Mouse (Mus musculus): Measurements from ENCODE around the gene Fem1b.
"Not testable (repeated sequence)": the region's sequence is repeated elsewhere in the genome, so short reads cannot be mapped to it uniquely, and the experiment has no call there.

Fem1b gene

DNA sequence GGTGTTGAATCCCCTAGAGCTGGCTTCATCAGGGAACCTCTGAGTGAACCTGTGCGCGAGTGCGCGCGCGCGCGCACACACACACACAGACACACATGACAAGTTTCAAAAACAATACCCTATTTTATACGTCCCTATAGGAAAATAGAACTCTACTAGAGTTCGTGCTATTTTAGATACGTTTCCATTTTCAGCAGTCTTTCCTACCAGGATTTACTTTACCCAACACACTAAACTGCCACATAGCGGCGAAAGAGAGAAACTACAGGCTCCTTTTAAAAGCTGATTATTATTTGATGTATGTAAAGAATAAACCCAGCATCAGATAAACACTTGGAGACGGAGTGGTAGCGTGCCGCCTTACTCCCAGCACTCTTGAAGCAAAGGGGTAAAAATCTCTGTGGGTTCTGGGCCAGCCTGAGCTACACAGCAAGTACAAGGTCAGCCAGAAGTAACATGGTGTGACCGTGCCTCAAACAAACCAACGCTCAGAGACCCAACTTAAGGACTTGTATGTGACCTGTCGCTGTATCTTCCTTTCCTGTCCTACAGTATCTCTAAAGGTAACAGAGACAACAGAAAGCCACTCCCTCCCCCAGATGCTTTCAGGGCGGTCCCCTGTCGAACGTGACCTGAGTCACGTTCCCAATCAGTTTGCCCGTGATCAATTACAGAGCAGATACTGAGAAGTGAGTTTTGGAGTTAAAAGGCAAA is 16.4 kb upstream of the Fem1b start:
- DNase-seq (ENCODE audit: low spot score): peak; percentile 75

DNA sequence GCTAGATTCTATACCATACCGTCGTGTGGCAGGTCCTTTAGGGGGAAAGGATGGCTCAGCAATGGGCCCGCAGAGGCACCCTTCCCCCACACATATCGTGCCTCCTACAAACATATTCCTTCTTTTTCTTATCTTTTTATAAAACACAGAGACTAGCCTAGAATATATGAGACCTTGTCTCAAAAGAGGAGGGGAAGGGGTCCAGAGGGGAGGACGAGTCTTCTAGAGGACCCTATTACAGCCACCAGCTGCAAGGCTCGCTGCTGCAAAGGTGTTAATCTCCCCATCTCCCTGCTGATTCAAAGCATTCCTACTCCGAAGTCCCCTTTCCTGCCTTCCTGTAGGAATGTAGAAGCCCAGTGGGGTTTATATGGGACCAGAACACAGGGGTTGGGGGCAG is 14.7 kb upstream of the Fem1b start:
- no peak for DNase-seq (ENCODE audit: low spot score)

DNA sequence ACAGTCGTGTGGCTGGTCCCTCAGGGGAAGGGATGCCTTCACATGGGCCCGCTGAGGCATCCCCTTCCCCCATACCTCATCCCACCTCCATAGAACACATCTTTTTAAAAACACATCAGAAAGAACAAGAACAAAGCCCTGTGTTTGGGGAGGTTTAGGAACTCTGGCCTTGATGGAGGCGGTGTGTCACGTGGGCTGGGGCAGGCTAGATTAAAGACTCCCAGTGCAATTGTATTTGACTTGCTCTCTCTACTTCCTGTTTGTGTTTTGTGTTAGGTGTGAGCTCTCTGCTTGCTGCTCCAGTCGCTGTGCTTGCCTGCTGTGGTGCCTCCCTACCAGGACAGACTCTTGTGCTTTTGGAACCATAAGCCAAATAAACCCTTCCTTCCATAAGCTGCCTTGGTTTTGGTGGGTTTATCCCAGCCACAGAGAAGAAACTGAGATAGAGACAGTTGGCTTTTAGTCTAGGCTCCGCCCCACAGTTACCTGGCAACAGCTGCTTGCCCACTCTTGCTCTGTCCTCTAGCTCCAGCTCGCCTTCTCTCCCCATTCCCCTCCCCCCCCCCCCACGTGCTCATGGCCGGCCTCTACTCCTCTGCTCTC is 14.2 kb upstream of the Fem1b start:
- peak; percentile 67 for DNase-seq (ENCODE audit: low spot score)

DNA sequence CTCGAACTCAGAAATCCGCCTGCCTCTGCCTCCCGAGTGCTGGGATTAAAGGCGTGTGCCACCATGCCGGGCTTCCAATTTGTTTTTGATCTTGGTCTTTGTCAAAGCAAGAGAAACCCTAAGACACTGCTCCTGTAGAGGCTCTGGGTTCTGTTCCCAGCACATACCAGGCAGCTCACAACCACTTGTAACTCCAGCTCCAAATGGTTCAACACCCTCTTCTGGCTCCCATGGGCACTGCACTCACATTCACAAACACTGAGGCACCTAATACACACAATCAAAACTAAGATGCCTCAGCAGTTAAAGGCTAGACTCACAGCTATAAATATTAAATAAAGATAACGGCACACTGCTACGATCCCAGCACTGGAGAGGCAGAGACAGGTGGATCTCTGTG is 10.1 kb upstream of the Fem1b start:
- DNase-seq (ENCODE audit: low spot score): no peak

DNA sequence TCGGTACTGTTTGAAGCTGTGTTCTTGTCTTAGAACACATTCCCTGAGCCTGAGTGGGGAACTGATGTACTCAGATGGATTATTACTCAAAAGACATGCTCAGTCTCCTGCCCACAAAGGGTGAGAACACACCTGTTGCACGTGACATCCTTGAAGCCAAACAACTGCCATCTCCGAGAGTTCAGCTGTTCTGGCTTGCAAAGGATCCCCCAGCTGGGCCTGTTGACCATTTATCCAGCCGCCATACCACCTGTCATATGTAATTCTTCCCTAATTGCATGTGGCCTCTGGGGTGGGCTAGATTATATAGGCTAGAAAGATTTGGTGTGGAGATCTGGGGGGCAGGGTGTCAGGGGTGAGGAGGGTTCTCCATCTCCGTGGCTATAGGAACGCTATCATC is 9.1 kb upstream of the Fem1b start:
- DNase-seq (ENCODE audit: low spot score): no peak

DNA sequence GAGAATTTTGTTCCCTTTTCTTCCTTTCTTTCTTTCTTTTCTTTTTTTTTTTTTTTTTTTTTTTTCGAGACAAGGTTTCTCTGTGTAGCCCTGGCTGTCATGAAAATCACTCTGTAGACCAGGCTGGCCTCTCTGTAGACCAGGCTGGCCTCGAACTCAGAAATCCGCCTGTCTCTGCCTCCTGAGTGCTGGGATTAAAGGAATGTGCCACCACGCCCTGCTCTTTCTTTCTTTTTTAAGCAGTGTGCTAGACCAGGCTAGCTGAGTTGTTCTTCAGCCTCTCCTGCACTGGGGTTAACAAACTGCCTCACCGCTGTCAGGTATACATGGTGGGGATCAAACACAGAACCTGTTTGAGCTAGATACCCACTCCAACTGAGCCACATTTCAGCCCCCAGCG is 8.2 kb upstream of the Fem1b start:
- DNase-seq (ENCODE audit: low spot score): not testable (repeated sequence)

DNA sequence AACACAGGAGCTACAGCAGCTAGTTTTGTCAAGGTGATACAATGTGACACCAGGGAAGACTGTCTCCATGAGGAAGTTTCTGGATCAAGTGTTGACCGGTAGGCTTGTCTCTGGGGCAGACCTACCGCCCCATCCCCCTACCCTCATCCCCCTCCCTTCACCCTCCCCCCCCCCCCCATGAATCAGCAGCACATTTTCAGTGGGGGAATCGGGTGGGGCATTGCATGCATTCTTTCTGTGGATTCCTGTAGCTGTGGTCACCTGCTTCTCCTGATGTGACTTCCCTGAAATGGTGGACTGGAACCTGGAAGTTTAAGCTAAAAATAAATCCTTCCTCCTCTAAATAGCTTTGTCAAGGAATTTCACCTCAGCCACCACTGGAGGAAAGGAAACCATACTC is 7.8 kb upstream of the Fem1b start:
- no peak for DNase-seq (ENCODE audit: low spot score)

DNA sequence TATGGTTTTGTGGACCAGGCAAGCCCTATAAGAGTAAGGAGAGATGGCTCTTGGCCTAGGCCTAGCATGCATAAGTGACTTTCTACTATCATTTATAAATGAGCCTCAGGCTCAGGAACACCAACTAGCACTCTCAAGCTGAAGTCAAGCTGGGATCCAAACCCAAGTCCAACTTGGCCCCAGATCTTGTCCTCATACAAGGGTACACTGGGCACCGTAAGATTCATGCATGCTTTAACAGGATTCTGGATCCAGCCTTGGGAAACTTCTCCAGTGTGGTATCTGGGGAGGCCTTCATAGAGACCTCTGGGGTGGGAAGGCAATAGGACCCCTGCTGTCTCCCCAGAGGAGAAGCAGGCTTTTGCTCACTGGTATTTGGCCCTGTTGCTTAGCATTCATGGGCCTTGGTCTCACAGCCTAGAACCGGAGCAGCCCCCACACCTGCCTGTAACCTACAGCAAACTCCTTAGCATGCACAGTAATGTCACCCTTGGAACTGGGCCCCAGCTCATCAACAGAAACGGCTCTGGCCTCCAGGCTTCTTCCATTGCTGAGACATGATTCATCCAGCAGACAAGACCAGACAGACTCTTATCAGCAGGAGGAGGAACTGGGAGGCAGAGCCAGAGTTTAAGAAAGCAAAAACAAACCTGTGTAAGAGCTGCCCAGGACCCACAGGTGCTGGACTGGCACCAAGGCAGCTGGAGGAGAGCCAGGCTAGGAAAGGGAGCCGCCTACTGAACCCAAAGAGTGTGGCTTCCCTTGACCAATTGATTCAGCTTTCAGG is 6.3 kb upstream of the Fem1b start:
- no peak for DNase-seq (ENCODE audit: low spot score)

DNA sequence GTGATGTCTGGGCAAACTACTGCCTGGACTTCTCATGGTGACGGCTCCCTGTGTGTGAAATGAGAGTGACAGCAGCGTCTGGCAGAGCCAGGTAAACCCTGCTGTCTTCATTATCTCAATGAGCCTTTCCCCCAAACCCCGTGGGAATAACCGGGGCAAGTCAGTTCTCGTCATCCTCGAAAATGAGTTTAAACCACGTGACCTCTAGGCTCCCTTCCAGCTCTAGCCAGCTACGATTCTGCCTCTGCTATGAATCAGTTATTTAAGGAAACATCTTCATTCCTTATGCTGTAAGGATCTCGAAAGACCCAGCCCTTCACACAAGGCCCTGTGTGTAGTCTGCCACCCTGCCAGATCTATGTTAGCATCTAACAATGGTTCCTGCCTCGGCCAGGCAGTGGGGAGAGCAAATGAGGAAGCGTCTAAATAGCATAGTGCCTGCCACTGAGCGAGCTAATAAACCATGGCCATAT is 5.4 kb upstream of the Fem1b start:
- no peak for DNase-seq (ENCODE audit: low spot score)

DNA sequence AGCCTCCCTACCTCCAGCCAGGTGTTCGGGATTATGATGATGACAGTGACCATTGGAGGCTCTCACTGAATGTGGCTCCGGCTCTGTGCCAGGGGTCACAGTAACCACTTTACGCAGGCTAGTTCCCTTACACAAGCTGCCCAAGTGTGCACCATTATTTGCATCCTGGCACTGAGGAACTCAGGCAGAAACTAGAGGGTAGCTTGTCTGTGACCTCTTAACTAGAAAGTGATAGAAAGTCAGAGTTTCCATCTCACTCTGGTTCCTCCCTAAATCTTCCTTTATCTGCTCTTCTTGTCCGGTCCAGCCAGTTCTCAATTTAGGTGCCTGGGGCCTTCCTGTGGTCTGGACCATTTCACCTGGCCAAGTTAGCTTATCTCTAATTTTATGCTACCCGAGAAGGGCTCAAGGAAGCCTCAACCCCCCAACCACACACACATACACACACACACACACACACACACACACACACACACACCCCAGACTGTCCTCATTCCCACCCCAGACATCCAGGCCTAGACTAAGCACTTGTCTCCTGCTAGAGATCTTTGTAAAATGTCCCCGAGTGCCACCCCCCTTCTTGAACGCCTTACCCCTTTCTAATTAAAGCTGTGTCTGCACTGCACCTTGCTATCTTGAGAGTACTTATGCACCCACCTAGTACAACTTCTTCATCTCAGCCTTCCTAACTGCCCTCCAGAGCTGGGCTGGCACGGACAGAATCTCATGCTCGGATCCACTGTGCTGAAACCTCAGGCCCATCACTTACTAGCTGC is 4.8 kb upstream of the Fem1b start:
- no peak for DNase-seq (ENCODE audit: low spot score)

DNA sequence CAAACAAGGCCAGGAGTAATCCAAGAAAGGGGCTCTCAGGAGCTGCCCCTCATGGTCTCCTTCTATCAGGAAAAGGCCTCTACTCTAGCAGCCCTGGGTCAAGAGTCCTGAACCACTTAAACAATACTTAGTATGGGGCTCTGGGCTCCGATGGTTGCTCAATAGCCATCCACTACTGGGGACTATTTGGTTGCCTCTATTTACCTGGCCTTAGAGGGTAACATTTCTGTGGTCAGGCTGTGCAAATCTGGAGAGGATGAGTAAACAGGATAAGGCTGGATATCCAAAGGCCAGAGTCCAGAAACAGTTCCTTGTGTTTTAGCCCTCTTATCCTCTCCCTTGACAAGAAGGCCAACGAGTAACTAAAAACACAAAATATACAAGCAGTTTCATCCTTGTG is 3.0 kb upstream of the Fem1b start:
- DNase-seq (ENCODE audit: low spot score): no peak

DNA sequence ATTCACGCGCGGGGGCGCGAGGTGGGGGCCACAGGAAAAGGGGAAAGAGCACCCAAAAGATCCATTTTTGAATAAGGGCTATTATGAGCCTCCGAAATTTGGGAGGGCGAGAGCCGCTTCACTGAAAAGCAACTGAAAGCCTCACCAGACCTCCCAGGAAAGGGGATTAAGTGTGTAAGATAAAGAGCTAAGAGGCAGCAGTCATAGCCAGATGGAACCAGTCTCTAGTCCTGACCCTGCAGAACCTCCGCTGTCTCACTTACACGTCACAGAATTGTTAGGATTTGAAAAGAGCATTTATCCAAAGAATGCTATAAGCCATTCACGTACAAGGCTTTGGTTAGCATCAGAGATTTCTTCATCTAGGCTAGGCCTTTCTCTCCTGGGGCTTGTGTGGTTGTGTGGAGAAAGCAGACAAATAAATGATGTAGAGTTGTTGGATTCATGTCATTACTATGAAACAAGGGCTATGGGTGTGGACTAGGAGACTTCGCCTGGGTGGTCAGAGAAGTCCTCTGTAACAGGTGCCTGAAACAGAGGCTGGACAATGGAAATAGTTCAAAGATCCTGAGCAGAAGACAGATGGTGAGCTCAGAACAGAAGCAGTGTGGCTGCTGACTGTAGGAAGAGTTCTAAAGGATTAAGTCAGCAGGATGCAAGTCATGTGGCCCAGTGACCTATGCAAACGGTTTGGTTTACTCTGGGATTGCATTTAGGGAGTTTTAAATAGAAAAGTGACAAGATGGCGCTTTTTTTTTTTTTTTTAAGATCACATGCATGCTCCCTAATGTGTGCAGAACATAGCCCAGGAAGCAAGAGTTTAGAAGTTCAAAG is 699 bp upstream of the Fem1b start:
- DNase-seq (ENCODE audit: low spot score): peak; percentile 51

DNA sequence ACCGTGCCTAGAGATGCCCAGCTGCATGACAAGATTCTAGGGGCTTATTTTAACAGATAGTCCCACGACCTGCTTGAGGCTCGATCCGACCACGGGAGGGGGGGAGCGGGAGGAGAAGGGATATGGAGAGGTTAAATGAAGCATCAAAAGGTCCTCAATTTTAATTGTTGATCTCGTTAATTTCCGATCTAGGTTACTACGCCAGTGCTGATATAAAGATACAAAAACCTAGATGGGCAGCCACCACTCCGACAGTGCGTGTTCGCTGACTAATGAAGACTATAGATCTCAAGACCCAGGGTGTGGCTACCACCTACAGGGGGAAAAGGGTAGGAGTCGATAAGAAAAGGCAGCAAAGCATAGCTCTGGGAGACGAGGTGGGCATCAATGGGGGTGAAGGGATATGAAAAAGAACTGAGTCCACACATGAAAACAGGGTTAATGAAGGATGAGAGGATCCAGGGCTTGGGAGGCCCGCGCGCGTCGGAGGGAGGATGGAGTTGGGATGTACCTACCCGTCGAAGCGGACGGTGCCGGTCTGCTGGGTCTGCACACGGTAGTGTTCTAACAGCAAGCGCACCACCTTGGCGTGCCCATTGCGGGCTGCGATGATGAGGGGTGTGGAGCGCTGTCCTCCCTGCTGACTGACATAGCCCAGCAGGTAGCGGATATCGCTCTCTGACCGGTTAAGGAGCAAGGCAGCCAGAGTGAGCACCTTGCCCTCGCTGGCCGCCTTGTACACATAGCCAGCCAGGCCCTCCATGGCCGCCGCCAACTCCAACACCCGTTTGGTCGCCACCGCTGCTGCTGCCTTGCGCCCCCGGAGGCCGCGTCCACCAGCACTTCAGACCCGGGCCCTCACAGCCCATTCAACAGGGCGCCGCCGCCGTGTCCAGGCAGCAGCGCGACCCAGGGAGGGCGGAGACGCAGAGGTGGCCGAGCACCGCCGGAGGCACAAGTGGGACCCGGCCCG is 905 bp downstream of the Fem1b start:
- peak; percentile 70 for DNase-seq (ENCODE audit: low spot score)

DNA sequence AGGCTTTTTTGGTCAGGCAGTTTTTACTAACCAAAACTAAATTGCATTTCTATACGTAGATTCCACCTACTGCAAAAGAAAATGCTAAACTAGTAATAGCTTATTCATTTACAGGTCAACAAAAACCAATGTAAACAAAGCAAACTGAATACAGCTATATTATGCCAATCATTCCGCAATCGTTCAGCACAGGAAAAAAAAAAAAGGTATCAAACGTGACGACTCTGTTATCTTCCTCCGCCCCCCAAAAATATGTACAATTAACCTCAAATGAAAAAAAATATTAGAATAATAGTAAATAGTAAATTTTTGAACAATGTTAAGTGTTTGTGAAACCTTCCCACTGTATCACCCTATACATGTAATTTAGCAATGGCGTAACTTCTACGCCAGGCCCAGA is 1.6 kb downstream of the Fem1b start:
- no peak for DNase-seq (ENCODE audit: low spot score)

DNA sequence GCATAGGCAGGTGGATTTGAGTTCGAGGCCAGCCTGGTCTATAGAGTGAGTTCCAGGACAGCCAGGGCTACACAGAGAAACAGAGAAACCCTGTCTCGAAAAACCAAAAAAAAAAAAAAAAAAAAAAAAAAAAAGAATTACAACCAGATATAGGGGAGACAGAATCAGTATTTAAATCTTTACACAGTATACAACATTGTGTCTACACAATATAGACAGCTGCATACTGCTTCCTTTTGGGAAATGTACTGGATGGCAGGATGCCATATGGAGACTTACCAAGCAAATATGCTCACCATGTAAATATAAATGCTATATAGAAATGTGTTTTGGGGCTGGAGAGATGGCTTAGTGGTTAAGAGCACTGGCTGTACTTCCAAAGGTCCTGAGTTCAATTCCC is 12.5 kb downstream of the Fem1b start:
- DNase-seq (ENCODE audit: low spot score): not testable (repeated sequence)

DNA sequence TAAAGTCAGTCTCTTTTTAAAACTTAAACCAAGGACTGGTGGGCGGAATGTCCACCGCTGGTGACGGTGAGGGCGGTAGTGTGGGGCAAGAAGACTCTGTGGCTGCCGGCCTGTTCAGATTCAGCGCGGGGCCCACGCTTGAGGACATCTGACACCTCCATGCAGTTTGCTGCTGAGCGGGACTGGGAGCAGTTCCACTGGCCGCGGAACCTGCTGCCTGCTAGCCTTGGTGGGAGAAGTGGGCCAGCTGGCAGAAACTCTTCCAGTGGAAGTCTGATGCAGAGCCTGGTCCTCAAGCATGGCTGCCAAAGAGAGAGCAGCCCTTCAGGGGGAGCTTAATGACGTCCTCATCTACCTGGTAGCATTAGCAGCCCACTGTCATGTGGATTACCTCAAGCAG is 21.9 kb downstream of the Fem1b start:
- peak; percentile 3 for DNase-seq (ENCODE audit: low spot score)

DNA sequence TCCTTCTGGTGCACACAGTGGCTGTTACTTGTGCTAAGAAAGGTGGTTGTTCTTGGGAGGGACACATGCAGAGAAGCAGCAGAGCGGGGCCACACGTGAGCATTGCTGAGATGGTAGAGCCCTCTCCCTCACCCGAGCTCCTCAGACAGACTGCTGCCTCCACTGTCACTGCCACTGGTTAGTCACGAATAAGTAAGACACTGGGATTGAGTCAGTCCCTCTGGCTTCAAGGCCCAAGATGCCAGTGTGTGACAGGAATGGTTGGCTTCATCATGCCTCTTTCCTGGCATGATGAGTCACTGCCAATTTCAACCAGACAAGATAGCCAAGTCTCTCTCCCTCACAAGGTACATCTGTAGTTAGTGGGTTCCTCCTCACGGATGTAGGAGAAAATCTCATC is 25.0 kb downstream of the Fem1b start:
- no peak for DNase-seq (ENCODE audit: low spot score)

DNA sequence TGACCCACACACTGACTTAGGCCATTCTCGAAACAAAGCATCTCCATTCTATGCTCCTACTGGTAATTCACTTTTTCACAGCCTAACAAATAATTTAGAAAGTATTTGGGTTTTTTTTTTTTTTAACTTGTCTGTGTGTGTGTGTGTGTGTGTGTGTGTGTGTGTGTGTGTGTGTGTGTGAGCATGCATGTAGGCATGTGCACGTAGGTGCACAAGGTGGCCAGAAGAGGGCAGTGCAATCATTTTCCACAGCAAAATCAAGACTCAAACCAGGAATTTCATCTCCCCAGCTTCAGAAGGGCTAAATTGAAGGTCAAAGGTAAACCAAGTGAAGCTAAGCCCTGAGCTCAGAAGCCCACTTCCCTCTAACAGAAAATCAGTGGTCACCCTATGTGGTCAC is 27.5 kb downstream of the Fem1b start:
- no peak for DNase-seq (ENCODE audit: low spot score)

DNA sequence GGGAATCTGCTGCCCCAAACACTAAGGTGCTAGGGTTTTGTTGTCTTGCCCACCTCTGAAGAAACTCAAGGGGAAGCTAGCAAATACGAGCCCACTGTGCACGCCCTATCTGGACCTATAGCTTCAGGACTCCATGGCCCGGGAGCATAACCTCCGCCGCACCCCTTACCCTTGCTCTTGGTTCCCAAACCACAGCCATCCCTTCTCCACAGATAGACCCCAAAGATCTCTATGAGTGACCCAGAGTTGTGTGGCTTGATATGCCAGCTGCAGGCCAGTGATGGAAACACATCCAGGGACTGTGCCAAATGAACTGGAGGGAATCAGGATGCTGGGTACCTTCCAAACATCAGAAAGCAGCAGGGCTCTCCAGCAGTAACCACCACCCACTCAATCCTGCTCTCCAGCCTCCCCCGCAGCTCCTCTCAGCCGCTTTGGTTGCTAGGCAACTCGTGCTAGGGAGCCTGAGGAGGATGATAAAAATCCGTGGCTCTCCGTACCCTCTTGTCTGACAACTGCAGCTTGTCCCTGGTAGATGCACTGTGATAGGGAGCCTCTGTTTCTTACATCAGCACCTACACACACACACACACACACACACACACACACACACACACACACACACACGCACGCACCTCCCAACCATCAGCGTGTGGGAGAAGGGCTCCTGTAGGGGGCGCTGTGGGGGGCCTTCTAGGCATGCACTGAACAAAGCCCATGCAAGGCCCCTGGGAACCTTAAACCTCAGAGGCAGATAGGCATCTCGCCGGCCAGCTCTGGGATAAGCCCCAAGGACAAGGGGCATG is 28.6 kb downstream of the Fem1b start:
- peak; percentile 48 for DNase-seq (ENCODE audit: low spot score)

All from embryo, embryonic 10 days (tissue).